Mouse (Mus musculus): ENCODE data around the gene Tbc1d10a. TPM values are rescaled to one million over a fixed set of nuclear protein-coding genes. Genes with fewer than 3 reads are reported as not detected.

The Tbc1d10a gene
- polyA plus RNA-seq, 1 experiment from 2014 or later = 27.7 TPM

Small RNA genes within 50 kb of the gene (microRNA-seq; reads per million reads assigned to microRNA genes)
- gene Mir3060 = 4.8 reads per million, percentile 14 among the genes with 10 or more reads in this experiment

Other genes with a start within 250 kb of the Tbc1d10a start
- 68.1 and 75.7 TPM in 2 replicates for gene Pes1, start 222.8 kb upstream of the Tbc1d10a start, polyA plus RNA-seq (2016; fragmentation: Nextera tagmentation; extraction: Ambion mirVana)
- gene 4930556J24Rik, start 210.0 kb upstream of the Tbc1d10a start, polyA plus RNA-seq (2016; fragmentation: Nextera tagmentation; extraction: Ambion mirVana) = 0.28 and 0.49 TPM in 2 replicates
- 2.5 and 3.0 TPM in 2 replicates for gene Gal3st1, start 203.2 kb upstream of the Tbc1d10a start, polyA plus RNA-seq (2016; fragmentation: Nextera tagmentation; extraction: Ambion mirVana)
- gene Sec14l4, start 155.3 kb upstream of the Tbc1d10a start, polyA plus RNA-seq (2016; fragmentation: Nextera tagmentation; extraction: Ambion mirVana) = 0.06 TPM in 1 of 2 replicates, not detected in the other
- gene Sec14l3, start 121.9 kb upstream of the Tbc1d10a start, polyA plus RNA-seq (2016; fragmentation: Nextera tagmentation; extraction: Ambion mirVana) = not detected in 2 replicates
- 4.5 and 5.6 TPM in 2 replicates for gene Mtfp1, start 91.3 kb upstream of the Tbc1d10a start, polyA plus RNA-seq (2016; fragmentation: Nextera tagmentation; extraction: Ambion mirVana)
- gene Sec14l2, start 63.4 kb upstream of the Tbc1d10a start, polyA plus RNA-seq (2016; fragmentation: Nextera tagmentation; extraction: Ambion mirVana) = 2.3 and 3.1 TPM in 2 replicates
- 40.0 and 41.2 TPM in 2 replicates for gene Rnf215, start 51.6 kb upstream of the Tbc1d10a start, polyA plus RNA-seq (2016; fragmentation: Nextera tagmentation; extraction: Ambion mirVana)
- gene Ccdc157, start 26.5 kb upstream of the Tbc1d10a start, polyA plus RNA-seq (2016; fragmentation: Nextera tagmentation; extraction: Ambion mirVana) = 7.6 and 8.3 TPM in 2 replicates
- 65.7 and 70.1 TPM in 2 replicates for gene Sf3a1, start 26.4 kb upstream of the Tbc1d10a start, polyA plus RNA-seq (2016; fragmentation: Nextera tagmentation; extraction: Ambion mirVana)
- gene Castor1, start 31.4 kb downstream of the Tbc1d10a start, polyA plus RNA-seq (2016; fragmentation: Nextera tagmentation; extraction: Ambion mirVana) = 1.6 and 2.3 TPM in 2 replicates
- not detected in 2 replicates for gene Osm, start 49.6 kb downstream of the Tbc1d10a start, polyA plus RNA-seq (2016; fragmentation: Nextera tagmentation; extraction: Ambion mirVana)
- gene Lif, start 70.8 kb downstream of the Tbc1d10a start, polyA plus RNA-seq (2016; fragmentation: Nextera tagmentation; extraction: Ambion mirVana) = not detected in 2 replicates